Mouse (Mus musculus): ENCODE data around the gene Ptgds.
A peak's percentile ranks its signal among the peaks of the same experiment; 100 is the strongest.

The Ptgds gene

DNA sequence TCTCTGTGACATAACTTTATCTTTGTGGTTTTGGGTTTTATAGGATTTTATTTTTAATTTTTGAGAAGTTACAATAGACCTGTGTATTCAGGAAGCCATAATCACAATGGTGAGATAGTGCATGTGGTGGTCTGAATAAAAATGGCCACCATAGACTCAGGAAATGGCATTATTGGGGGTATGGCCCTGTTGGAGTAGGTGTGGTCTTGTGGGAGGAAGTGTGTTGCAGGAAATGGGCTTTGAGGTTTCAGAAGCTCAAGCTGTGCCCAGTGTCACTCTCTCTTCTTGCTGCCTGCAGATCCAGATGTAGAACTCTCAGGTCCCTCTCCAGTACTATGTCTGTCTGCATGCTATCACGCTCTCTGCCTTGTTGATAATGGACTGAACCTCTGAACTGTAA, 10.7 kb upstream of the Ptgds start:
- DNase-seq (ENCODE audit: low read depth in 1 of 2, low spot score in 2 of 2) = no peak

DNA sequence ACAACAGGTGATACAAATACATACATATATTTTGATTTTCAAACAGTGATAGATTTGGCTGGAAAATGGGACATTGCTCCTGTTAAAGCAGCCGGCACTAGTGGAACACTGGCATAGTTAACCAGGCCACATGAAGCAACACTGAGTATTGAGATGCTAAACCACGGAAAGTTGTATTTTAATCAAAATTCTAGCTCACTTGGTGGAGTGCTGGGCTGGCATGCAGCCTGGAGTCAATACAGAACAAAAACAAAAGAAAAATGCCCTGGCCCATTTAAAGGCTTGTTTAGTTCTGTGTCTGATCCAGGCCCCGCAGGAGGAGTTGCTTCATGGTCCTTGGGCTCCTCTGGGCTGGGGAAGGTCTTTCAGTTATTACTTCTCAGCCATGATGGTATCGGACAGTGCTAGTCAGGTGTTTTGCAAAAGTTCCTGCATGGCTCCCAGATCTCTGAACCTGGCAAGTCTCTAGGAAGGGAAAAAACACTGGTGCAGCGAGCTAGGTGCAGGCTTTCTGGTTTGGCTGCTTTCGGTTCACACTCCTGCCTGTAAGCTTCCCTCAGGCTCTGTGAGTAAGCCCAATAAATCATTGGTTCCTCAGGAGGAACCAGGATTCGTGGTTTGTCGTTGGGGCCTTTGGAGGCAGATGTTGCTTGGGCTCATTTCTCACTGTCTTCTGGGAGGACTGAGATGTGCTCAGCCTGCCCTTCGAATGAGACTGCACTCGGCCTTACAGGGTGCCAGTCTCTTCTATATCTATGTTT, 9.9 kb upstream of the Ptgds start:
- no peak for DNase-seq (ENCODE audit: low read depth in 1 of 2, low spot score in 2 of 2)

GRCm38 (mm10) chr2:25477967-25478675, 8.3 kb upstream of the Ptgds start:
- no peak for DNase-seq (ENCODE audit: low read depth in 1 of 2, low spot score in 2 of 2)

- DNase-seq (ENCODE audit: low read depth in 1 of 2, low spot score in 2 of 2) = no peak
Measured at GRCm38 (mm10) chr2:25477541-25477940, 7.7 kb upstream of the Ptgds start.

GRCm38 (mm10) chr2:25472550-25472949, 2.7 kb upstream of the Ptgds start:
- no peak for DNase-seq (ENCODE audit: low read depth in 1 of 2, low spot score in 2 of 2)

DNA sequence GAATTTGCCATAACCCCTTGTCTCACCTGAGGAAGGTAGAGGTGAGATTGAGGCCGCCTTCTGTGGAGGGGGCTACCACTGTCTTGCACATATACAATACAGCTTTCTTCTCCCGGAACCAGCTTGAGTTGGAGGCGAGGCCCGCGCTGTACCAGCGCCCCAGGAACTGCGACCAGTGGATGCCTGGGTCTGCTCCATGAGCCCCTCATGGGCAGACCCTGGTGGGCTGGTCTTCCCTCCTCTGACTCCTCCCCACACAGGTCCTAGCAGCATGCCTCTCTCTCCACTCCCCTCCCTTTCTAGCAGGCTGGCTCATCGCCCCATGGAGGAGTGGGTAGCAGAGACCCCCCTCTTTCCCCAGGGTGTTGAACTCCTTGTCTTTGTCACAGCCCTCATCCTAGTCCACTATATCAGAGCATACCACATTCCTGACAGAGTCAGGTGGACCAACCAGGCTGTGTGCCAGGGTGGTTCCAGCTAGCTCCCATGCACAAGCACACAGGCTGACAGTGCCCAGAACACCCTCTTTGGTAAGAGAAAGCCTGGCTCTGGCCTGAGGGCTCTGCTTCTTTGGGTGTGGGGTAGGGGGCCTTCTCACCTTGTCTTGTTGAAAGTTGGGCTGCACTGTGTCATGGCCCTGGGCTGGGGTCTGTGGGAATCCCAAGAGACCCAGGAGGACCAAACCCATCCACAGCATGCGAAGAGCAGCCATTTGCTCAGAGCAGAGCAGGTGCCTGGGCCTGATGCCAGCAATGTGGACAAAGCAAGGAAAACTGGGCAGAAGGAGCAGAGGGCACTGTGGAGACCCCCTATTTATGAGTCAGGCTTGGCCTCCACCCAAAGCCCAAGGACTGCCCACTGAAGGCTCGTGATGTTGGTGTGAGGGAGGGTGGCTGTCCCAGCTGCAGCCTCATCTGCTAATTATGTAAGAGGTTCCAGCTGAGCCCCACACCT, 607 bp downstream of the Ptgds start:
- no peak for DNase-seq (ENCODE audit: low read depth in 1 of 2, low spot score in 2 of 2)

- no peak for DNase-seq (ENCODE audit: low read depth in 1 of 2, low spot score in 2 of 2)
Measured at GRCm38 (mm10) chr2:25467606-25468303, 2.1 kb downstream of the Ptgds start.

DNA sequence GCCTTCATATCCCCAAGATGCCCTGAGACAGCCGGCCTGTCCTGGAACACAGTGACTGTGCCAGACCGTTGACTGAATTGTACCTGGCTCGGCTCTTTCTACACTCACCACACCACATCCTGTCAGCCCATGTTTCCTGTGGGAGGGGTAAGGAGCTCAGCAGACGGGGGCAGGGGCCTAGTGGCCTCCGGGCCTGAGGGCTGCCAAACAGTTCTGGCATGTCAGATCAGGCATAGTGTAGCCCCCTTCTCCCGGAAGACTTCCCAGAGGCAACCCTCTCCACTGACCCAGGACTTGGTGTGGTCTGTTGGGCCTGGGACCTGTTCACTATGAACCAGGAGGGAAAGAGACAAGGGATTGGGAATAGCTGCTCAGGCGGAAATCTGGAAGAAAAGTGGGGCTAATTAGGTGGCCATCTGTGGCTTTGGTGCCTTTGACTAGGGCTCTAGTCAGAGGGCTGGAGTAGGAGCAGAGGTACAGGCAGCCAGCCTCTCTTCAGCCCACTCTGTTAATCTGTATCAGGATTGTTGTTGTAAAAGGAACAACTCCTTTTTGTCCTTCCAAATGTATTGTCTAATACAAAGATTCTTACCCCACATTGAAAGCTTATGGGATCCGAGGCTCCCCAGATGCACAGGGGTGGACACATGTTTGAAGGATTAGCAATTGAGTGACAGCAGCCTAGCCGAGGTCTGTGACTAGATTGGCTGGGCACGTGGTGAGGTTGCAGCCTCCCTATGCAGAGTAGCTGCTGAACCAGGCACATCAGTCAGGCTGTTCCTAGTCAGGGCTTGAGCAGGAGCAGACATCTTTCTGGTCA, 3.8 kb downstream of the Ptgds start:
- DNase-seq (ENCODE audit: low read depth in 1 of 2, low spot score in 2 of 2) = no peak

DNA sequence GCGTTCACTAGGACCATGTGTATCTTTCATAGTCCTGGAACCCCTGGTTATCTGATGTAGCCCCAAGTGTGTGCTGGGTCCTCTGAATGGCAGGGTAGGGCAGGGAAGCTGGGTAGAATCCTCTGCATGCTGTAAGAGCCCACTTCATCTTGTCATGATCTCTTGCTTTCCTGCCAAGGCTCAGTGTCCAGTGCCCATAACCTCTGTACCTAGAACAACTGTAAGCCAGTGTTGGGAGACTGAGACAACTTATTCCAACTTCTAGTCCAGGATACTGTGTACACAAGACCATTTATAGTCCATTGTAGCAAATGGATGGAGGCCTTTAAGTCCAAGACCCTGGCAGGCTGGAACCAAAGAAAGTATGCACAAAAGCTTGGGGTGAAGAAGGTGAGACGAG, 4.6 kb downstream of the Ptgds start:
- no peak for DNase-seq (ENCODE audit: low read depth in 1 of 2, low spot score in 2 of 2)

- no peak for DNase-seq (ENCODE audit: low read depth in 1 of 2, low spot score in 2 of 2)
Measured at GRCm38 (mm10) chr2:25463630-25464029, 6.2 kb downstream of the Ptgds start.

DNA sequence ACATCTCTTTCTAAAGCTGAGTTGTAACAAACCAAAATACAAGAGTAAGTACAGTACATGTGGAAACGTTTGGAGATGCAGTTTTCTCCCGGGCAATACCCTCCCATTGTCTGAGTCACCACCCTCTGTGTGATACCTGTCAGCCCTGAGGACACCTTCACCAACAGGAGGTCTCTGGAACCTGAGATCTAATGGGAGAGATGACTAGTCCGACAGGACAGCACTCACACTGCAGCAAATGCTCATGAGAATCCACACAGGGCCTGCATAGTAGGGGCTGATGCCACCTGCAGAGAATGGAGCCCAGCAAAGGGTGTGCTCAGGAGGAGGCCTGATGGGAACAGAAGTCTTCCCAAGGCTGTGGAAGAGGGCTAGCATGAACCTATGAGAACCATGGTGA, 8.4 kb downstream of the Ptgds start:
- no peak for DNase-seq (ENCODE audit: low read depth in 1 of 2, low spot score in 2 of 2)

GRCm38 (mm10) chr2:25460551-25461309, 9.1 kb downstream of the Ptgds start, which contains the start of gene Paxx:
TSS of gene Paxx (minus strand) at chr2:25461094.
- DNase-seq (ENCODE audit: low read depth in 1 of 2, low spot score in 2 of 2) = peak; percentile 85 to 87

GRCm38 (mm10) chr2:25460135-25460534, 9.7 kb downstream of the Ptgds start:
- DNase-seq (ENCODE audit: low read depth in 1 of 2, low spot score in 2 of 2) = no peak

GRCm38 (mm10) chr2:25458911-25459310, 10.9 kb downstream of the Ptgds start:
- no peak for DNase-seq (ENCODE audit: low read depth in 1 of 2, low spot score in 2 of 2)

- no peak for DNase-seq (ENCODE audit: low read depth in 1 of 2, low spot score in 2 of 2)
Measured at GRCm38 (mm10) chr2:25457022-25457896, 12.6 kb downstream of the Ptgds start.

- no peak for DNase-seq (ENCODE audit: low read depth in 1 of 2, low spot score in 2 of 2)
Measured at GRCm38 (mm10) chr2:25456205-25456953, 13.5 kb downstream of the Ptgds start, which contains the start of gene Clic3. TSS of gene Clic3 (plus strand) at chr2:25456838.

- DNase-seq (ENCODE audit: low read depth in 1 of 2, low spot score in 2 of 2) = no peak
Measured at GRCm38 (mm10) chr2:25452951-25453350, 16.9 kb downstream of the Ptgds start.
